In genomic region chr2:104027458-104028138, GRCm38 (mm10) we compare ENCODE assay signal across 8 mouse cellular contexts. TPM values are rescaled to one million over a fixed set of nuclear protein-coding genes. Genes with fewer than 3 reads are reported as not detected.
DNase-seq lines count a peak whose midpoint lies in the region; ATAC-seq and TF ChIP-seq lines count a peak whose summit lies in the region.

TSS of gene Fbxo3 (plus strand) at chr2:104027721.

- H3K36me3 ChIP-seq in forebrain, embryonic 12.5 days (replicated peaks), result 0 out of 2 replicates have a peak, but pooled peaks cover 5% of the 10 kb centered on the region
- H3K36me3 ChIP-seq in heart, embryonic 16.5 days (ENCODE audit: control insufficient read depth, insufficient read depth), result no peaks in the 10 kb centered on the region
- peaks cover 10% of the 10 kb centered on the region for H3K36me3 ChIP-seq in liver, embryonic 14.5 days (replicated peaks; ENCODE audit: control insufficient read depth, insufficient read depth, low read depth)
- peaks cover 3% of the 10 kb centered on the region; the same call in 1 of the 2 replicates for H3K36me3 ChIP-seq in stomach, embryonic 15.5 days

- peak; percentile 76 to 83 for DNase-seq in CD8-positive naive resting alpha-beta T cell, adult 2 months (ENCODE audit: low read depth in 2 of 2, low spot score in 2 of 2)
- peak; percentile 70 for DNase-seq in c-Kit-positive CD71-positive TER-119-negative erythroid progenitor cells, embryonic 14.5 days (ENCODE audit: low read depth)
- DNase-seq in kidney, postnatal 36 days, result peak; percentile 90 to 93
- DNase-seq in liver, embryonic 14.5 days (ENCODE audit: low read depth in 3 of 3, low spot score in 3 of 3), result peak; percentile 72 to 79 (median 77)
- peak; percentile 93 for DNase-seq in neural tube, embryonic 10.5 days (ENCODE audit: extremely low spot score, low spot score)

- peak within 1 kb of the TSS; percentile 93 for H3K4me3 ChIP-seq in forebrain, embryonic 12.5 days (replicated peaks)
- peak within 1 kb of the TSS; percentile 98 for H3K4me3 ChIP-seq in heart, embryonic 16.5 days (ENCODE audit: low read length)
- H3K4me3 ChIP-seq in liver, embryonic 14.5 days (ENCODE audit: insufficient read depth in 1 of 2, low read depth in 2 of 2, low read length in 2 of 2), result peak within 1 kb of the TSS; percentile 82 to 91
- peak within 1 kb of the TSS; percentile 94 for H3K4me3 ChIP-seq in stomach, embryonic 15.5 days (replicated peaks)

- H3K9ac ChIP-seq in forebrain, embryonic 12.5 days, result peak within 1 kb of the TSS; percentile 95
- peak within 1 kb of the TSS; percentile 97 for H3K9ac ChIP-seq in heart, embryonic 16.5 days (ENCODE audit: low read length)
- peak within 1 kb of the TSS; percentile 94 for H3K9ac ChIP-seq in liver, embryonic 14.5 days (replicated peaks)
- H3K9ac ChIP-seq in stomach, embryonic 15.5 days, result peak within 1 kb of the TSS; percentile 92

- WGBS in forebrain, embryonic 12.5 days, result under 1% methylated on average over 44 of the region's 44 CpGs
- under 1% methylated on average over 42 of the region's 44 CpGs for WGBS in heart, embryonic 16.5 days
- 2% methylated on average over 44 of the region's 44 CpGs for WGBS in liver, embryonic 14.5 days (ENCODE audit: insufficient replicate concordance)
- WGBS in stomach, embryonic 15.5 days, result under 1% methylated on average over 42 of the region's 44 CpGs

- peak within 1 kb of the TSS; percentile 83 for H3K4me2 ChIP-seq in forebrain, embryonic 12.5 days
- peak within 1 kb of the TSS; percentile 89 for H3K4me2 ChIP-seq in heart, embryonic 16.5 days (ENCODE audit: low read depth, low read length)
- H3K4me2 ChIP-seq in liver, embryonic 14.5 days (ENCODE audit: low read depth), result peak within 1 kb of the TSS; percentile 77
- H3K4me2 ChIP-seq in stomach, embryonic 15.5 days, result peak within 1 kb of the TSS; percentile 72

- ATAC-seq in forebrain, embryonic 12.5 days (ENCODE audit: low FRiP score), result peak; percentile 96
- peak; percentile 97 for ATAC-seq in heart, embryonic 16.5 days (replicated peaks; ENCODE audit: extremely low read depth, insufficient read depth, low FRiP score)
- peak; percentile 92 for ATAC-seq in liver, embryonic 14.5 days (ENCODE audit: insufficient read depth)
- ATAC-seq in stomach, embryonic 15.5 days (ENCODE audit: insufficient read depth, low FRiP score, low read depth), result peak; percentile 95

- peaks cover 16% of the 10 kb centered on the region for H3K4me1 ChIP-seq in forebrain, embryonic 12.5 days
- H3K4me1 ChIP-seq in heart, embryonic 16.5 days (ENCODE audit: control insufficient read depth, insufficient read depth, low read length), result peaks cover 19% of the 10 kb centered on the region
- H3K4me1 ChIP-seq in liver, embryonic 14.5 days (replicated peaks; ENCODE audit: control insufficient read depth in 2 of 2, insufficient read depth in 2 of 2, low read length in 1 of 2), result peaks cover 14 to 17% of the 10 kb centered on the region in 2 experiments
- peaks cover 11% of the 10 kb centered on the region; the same call in 1 of the 2 replicates for H3K4me1 ChIP-seq in stomach, embryonic 15.5 days

- H3K27me3 ChIP-seq in forebrain, embryonic 12.5 days, result no peaks in the 10 kb centered on the region
- H3K27me3 ChIP-seq in heart, embryonic 16.5 days (ENCODE audit: control insufficient read depth, insufficient read depth, low read length), result no peaks in the 10 kb centered on the region
- H3K27me3 ChIP-seq in liver, embryonic 14.5 days (ENCODE audit: control insufficient read depth, insufficient read depth, low read length), result no peaks in the 10 kb centered on the region
- no peaks in the 10 kb centered on the region for H3K27me3 ChIP-seq in stomach, embryonic 15.5 days (replicated peaks)

- peak; percentile 62 for TF ChIP-seq CTCF in liver, embryonic 14.5 days (IDR thresholded peaks at IDR 0.05; ENCODE audit: low read depth)

- H3K27ac ChIP-seq in forebrain, embryonic 12.5 days, result peak within 1 kb of the TSS; percentile 59; the same call in 1 of the 2 replicates
- peak within 1 kb of the TSS; percentile 71 for H3K27ac ChIP-seq in heart, embryonic 16.5 days (ENCODE audit: low read length)
- H3K27ac ChIP-seq in liver, embryonic 14.5 days, result peak within 1 kb of the TSS; percentile 80
- H3K27ac ChIP-seq in stomach, embryonic 15.5 days, result peak within 1 kb of the TSS; percentile 5

- H3K9me3 ChIP-seq in forebrain, embryonic 12.5 days, result no peaks in the 10 kb centered on the region
- H3K9me3 ChIP-seq in heart, embryonic 16.5 days (replicated peaks; ENCODE audit: control insufficient read depth, low read length), result no peaks in the 10 kb centered on the region
- no peaks in the 10 kb centered on the region for H3K9me3 ChIP-seq in liver, embryonic 14.5 days (ENCODE audit: control insufficient read depth, low read length)
- no peaks in the 10 kb centered on the region for H3K9me3 ChIP-seq in stomach, embryonic 15.5 days

- no peak for TF ChIP-seq EP300 in liver, embryonic 14.5 days (IDR thresholded peaks at IDR 0.05; ENCODE audit: low read depth)

RNA-seq across cellular contexts. Expression of gene Fbxo3, which starts in this region (rescaled TPM):
- 56.3 and 62.9 TPM in 2 replicates for polyA plus RNA-seq in forebrain, embryonic 12.5 days (2016; fragmentation: Nextera tagmentation; extraction: Ambion mirVana)
- 46.7 and 49.8 TPM in 2 replicates for polyA plus RNA-seq in heart, embryonic 16.5 days (2015; fragmentation: Nextera tagmentation; extraction: Ambion mirVana)
- polyA plus RNA-seq in liver, embryonic 14.5 days (2012; rRNA removed), result 23.3 and 28.7 TPM in 2 replicates
- polyA plus RNA-seq in liver, embryonic 14.5 days (2014; fragmentation: Nextera tagmentation; extraction: Ambion mirVana), result 45.9 and 53.1 TPM in 2 replicates
- polyA plus RNA-seq in stomach, embryonic 15.5 days (2015; fragmentation: Nextera tagmentation; extraction: Ambion mirVana), result 55.4 and 56.0 TPM in 2 replicates

Comparison
In these comparisons a context has a peak if more than half of its experiments do, and no peak if none do; other contexts are left out.
1. Peak in every context shown above with its lines: DNase-seq, ATAC-seq, H3K4me3 ChIP-seq and H3K27ac ChIP-seq.
2. H3K27ac ChIP-seq: peak in every context shown above with its lines; median percentile 80 in liver, embryonic 14.5 days; 71 in heart, embryonic 16.5 days; 59 in forebrain, embryonic 12.5 days; 5 in stomach, embryonic 15.5 days.